Mouse (Mus musculus): ENCODE measurements at regions not wholly inside any gene's neighbourhood (a gene's known extent, or its start where the extent isn't known, plus 50 kb on each side); places are given as distances from the start of the nearest gene placed in this dataset.

GRCm38 (mm10) chr12:51018185-51018584 is 329.7 kb upstream of the G2e3 start:
- no peak for DNase-seq (ENCODE audit: low spot score)

- DNase-seq (ENCODE audit: low spot score): no peak
These were observed 331.8 kb upstream of the G2e3 start for GRCm38 (mm10) chr12:51016081-51016480.

GRCm38 (mm10) chr12:51009644-51010043 is 338.2 kb upstream of the G2e3 start:
- DNase-seq (ENCODE audit: low spot score): no peak

- DNase-seq (ENCODE audit: low spot score): no peak
These were observed 345.9 kb upstream of the G2e3 start for GRCm38 (mm10) chr12:51001722-51002592.

- no peak for DNase-seq (ENCODE audit: low spot score)
These were observed 346.8 kb upstream of the G2e3 start for GRCm38 (mm10) chr12:51001096-51001495.

- DNase-seq (ENCODE audit: low spot score): no peak
These were observed 347.4 kb upstream of the G2e3 start for GRCm38 (mm10) chr12:51000281-51001075.

GRCm38 (mm10) chr12:50999295-51000237 is 348.3 kb upstream of the G2e3 start:
- DNase-seq (ENCODE audit: low spot score): peak; percentile 80

GRCm38 (mm10) chr12:50995664-50996063 is 346.8 kb upstream of the Prkd1 start:
- DNase-seq (ENCODE audit: low spot score): no peak

GRCm38 (mm10) chr12:50989561-50990325 is 340.8 kb upstream of the Prkd1 start:
- no peak for DNase-seq (ENCODE audit: low spot score)

- DNase-seq (ENCODE audit: low spot score): no peak
These were observed 332.4 kb upstream of the Prkd1 start for GRCm38 (mm10) chr12:50981318-50981717.

GRCm38 (mm10) chr12:50980800-50981199 is 331.9 kb upstream of the Prkd1 start:
- DNase-seq (ENCODE audit: low spot score): no peak

- no peak for DNase-seq (ENCODE audit: low spot score)
These were observed 321.8 kb upstream of the Prkd1 start for GRCm38 (mm10) chr12:50970759-50971122.

- DNase-seq (ENCODE audit: low spot score): no peak
These were observed 321.2 kb upstream of the Prkd1 start for GRCm38 (mm10) chr12:50969887-50970758.

GRCm38 (mm10) chr12:50969402-50969801 is 320.5 kb upstream of the Prkd1 start:
- no peak for DNase-seq (ENCODE audit: low spot score)

- no peak for DNase-seq (ENCODE audit: low spot score)
These were observed 318.4 kb upstream of the Prkd1 start for GRCm38 (mm10) chr12:50967168-50967810.

GRCm38 (mm10) chr12:50953971-50954370 is 305.1 kb upstream of the Prkd1 start:
- DNase-seq (ENCODE audit: low spot score): no peak

GRCm38 (mm10) chr12:50947035-50947434 is 298.1 kb upstream of the Prkd1 start:
- no peak for DNase-seq (ENCODE audit: low spot score)

GRCm38 (mm10) chr12:50943741-50944521 is 295.0 kb upstream of the Prkd1 start:
- peak; percentile 53 for DNase-seq (ENCODE audit: low spot score)

- DNase-seq (ENCODE audit: low spot score): no peak
These were observed 294.4 kb upstream of the Prkd1 start for GRCm38 (mm10) chr12:50943340-50943739.
